ENCODE assay signal across 32 mouse cellular contexts in genomic region chr10:40530661-40531060, GRCm38 (mm10). TPM values are rescaled to one million over a fixed set of nuclear protein-coding genes. Genes with fewer than 3 reads are reported as not detected.
A peak's percentile ranks its signal among the peaks of the same experiment; 100 is the strongest.
DNase-seq lines count a peak whose midpoint lies in the region; ATAC-seq and TF ChIP-seq lines count a peak whose summit lies in the region.
"Had no signal": no experiment of that assay in that cellular context is flagged by ENCODE, and none has a peak within 500 bp of the region (broad histone marks: within the 10 kb centered on the region; RNA-seq: fewer than 3 reads in every experiment).

No protein-coding gene starts in this region.

- no peaks in the 10 kb centered on the region for H3K27me3 ChIP-seq in hindbrain, postnatal 0 days (ENCODE audit: insufficient read depth, low read length)
- H3K27me3 ChIP-seq in hindbrain, embryonic 12.5 days, result no peaks in the 10 kb centered on the region
- H3K27me3 ChIP-seq in lung, postnatal 0 days (replicated peaks; ENCODE audit: insufficient read depth, low read length), result no peaks in the 10 kb centered on the region
- H3K27me3 ChIP-seq in limb, embryonic 13.5 days, result peaks cover 26% of the 10 kb centered on the region
- H3K27me3 ChIP-seq: CH12.LX; embryonic facial prominence, embryonic 13.5 days; embryonic facial prominence, embryonic 15.5 days; Patski had no signal

- no peak for TF ChIP-seq EP300 in lung, postnatal 0 days (IDR thresholded peaks at IDR 0.05)

- no peak overlapping the region for H3K9ac ChIP-seq in hindbrain, postnatal 0 days (replicated peaks; ENCODE audit: low read length)
- H3K9ac ChIP-seq in hindbrain, embryonic 12.5 days, result no peak overlapping the region
- no peak overlapping the region for H3K9ac ChIP-seq in lung, postnatal 0 days (replicated peaks; ENCODE audit: low read depth)
- H3K9ac ChIP-seq in limb, embryonic 13.5 days, result no peak overlapping the region
- H3K9ac ChIP-seq: embryonic facial prominence, embryonic 13.5 days; embryonic facial prominence, embryonic 15.5 days; forebrain, embryonic 12.5 days had no signal

- H3K4me2 ChIP-seq in hindbrain, postnatal 0 days (ENCODE audit: low read depth, low read length), result no peak overlapping the region
- no peak overlapping the region for H3K4me2 ChIP-seq in hindbrain, embryonic 12.5 days (replicated peaks)
- no peak overlapping the region for H3K4me2 ChIP-seq in lung, postnatal 0 days (replicated peaks; ENCODE audit: low read depth, low read length)
- H3K4me2 ChIP-seq in limb, embryonic 13.5 days (replicated peaks), result no peak overlapping the region
- H3K4me2 ChIP-seq: embryonic facial prominence, embryonic 13.5 days; embryonic facial prominence, embryonic 15.5 days; forebrain, embryonic 12.5 days had no signal

- no peaks in the 10 kb centered on the region for H3K36me3 ChIP-seq in hindbrain, postnatal 0 days (ENCODE audit: insufficient read depth, low read length)
- H3K36me3 ChIP-seq in hindbrain, embryonic 12.5 days, result no peaks in the 10 kb centered on the region
- H3K36me3 ChIP-seq in lung, postnatal 0 days (ENCODE audit: insufficient read depth, low read length), result no peaks in the 10 kb centered on the region
- no peaks in the 10 kb centered on the region for H3K36me3 ChIP-seq in limb, embryonic 13.5 days
- H3K36me3 ChIP-seq: embryonic facial prominence, embryonic 13.5 days; embryonic facial prominence, embryonic 15.5 days; forebrain, embryonic 10.5 days; forebrain, embryonic 12.5 days; G1E had no signal

- H3K4me1 ChIP-seq in hindbrain, postnatal 0 days (ENCODE audit: insufficient read depth, low read length), result no peaks in the 10 kb centered on the region
- H3K4me1 ChIP-seq in hindbrain, embryonic 12.5 days, result no peaks in the 10 kb centered on the region
- H3K4me1 ChIP-seq in lung, postnatal 0 days (ENCODE audit: insufficient read depth, low read depth, low read length), result no peaks in the 10 kb centered on the region
- H3K4me1 ChIP-seq in limb, embryonic 13.5 days, result peaks cover 22% of the 10 kb centered on the region
- H3K4me1 ChIP-seq: forebrain, embryonic 12.5 days had no signal

- H3K9me3 ChIP-seq in hindbrain, postnatal 0 days (ENCODE audit: low read length), result no peaks in the 10 kb centered on the region
- peaks cover 6% of the 10 kb centered on the region; the same call in 1 of the 2 replicates for H3K9me3 ChIP-seq in hindbrain, embryonic 12.5 days (replicated peaks)
- no peaks in the 10 kb centered on the region for H3K9me3 ChIP-seq in lung, postnatal 0 days (ENCODE audit: low read length)
- H3K9me3 ChIP-seq in limb, embryonic 13.5 days, result peaks cover 10% of the 10 kb centered on the region
- H3K9me3 ChIP-seq: forebrain, embryonic 12.5 days had no signal

- no peak overlapping the region for H3K4me3 ChIP-seq in hindbrain, postnatal 0 days (ENCODE audit: low read length)
- H3K4me3 ChIP-seq in hindbrain, embryonic 12.5 days, result no peak overlapping the region
- H3K4me3 ChIP-seq in lung, postnatal 0 days (ENCODE audit: low read depth, low read length), result no peak overlapping the region
- no peak overlapping the region for H3K4me3 ChIP-seq in limb, embryonic 13.5 days
- H3K4me3 ChIP-seq: embryonic facial prominence, embryonic 13.5 days; embryonic facial prominence, embryonic 15.5 days; erythroblast, embryonic 14.5 days; forebrain, embryonic 10.5 days; forebrain, embryonic 12.5 days had no signal

- H3K27ac ChIP-seq in hindbrain, postnatal 0 days, result no peak overlapping the region
- no peak overlapping the region for H3K27ac ChIP-seq in hindbrain, embryonic 12.5 days
- no peak overlapping the region for H3K27ac ChIP-seq in lung, postnatal 0 days (ENCODE audit: low read length)
- no peak overlapping the region for H3K27ac ChIP-seq in limb, embryonic 13.5 days
- H3K27ac ChIP-seq: embryonic facial prominence, embryonic 13.5 days; embryonic facial prominence, embryonic 15.5 days; forebrain, embryonic 10.5 days; forebrain, embryonic 12.5 days had no signal

- DNase-seq in adrenal gland, postnatal 10 days, result peak; percentile 51
- DNase-seq in adrenal gland, postnatal 36 days, result no peak
- DNase-seq in hindbrain, postnatal 0 days (ENCODE audit: low spot score), result peak; percentile 33
- DNase-seq in lung, postnatal 0 days (ENCODE audit: low spot score), result peak; percentile 17
- no peak for DNase-seq in lung, postnatal 4 days
- DNase-seq in embryo, embryonic 10 days (ENCODE audit: low spot score), result no peak
- DNase-seq: adrenal gland, adult 2 months; adrenal gland, postnatal 14 days; B cell, adult 2 months; cerebellum, adult 11-12 months; cerebellum, adult 2 months; cerebellum, adult 9-10 months; cerebellum, postnatal 10 days; cerebellum, postnatal 25 days; embryo, embryonic 11 days had no signal

- WGBS in hindbrain, postnatal 0 days, result 38% methylated on average over 3 of the region's 3 CpGs
- 78% methylated on average over 3 of the region's 3 CpGs for WGBS in hindbrain, embryonic 12.5 days
- WGBS in lung, postnatal 0 days, result 26% methylated on average over 3 of the region's 3 CpGs
- WGBS in limb, embryonic 13.5 days, result 19% methylated on average over 3 of the region's 3 CpGs

- no peak for ATAC-seq in hindbrain, postnatal 0 days
- no peak for ATAC-seq in hindbrain, embryonic 12.5 days (ENCODE audit: low FRiP score)
- ATAC-seq in lung, postnatal 0 days, result no peak
- ATAC-seq in limb, embryonic 13.5 days (ENCODE audit: low FRiP score, low read depth), result peak; percentile 36; the same call in 1 of the 2 replicates
- ATAC-seq: activated CD4-positive, CD25-positive, alpha-beta regulatory T cell, adult 4 months; CD4-positive, CD25-positive, alpha-beta regulatory T cell, adult 4 months; forebrain, embryonic 14.5 days; forebrain, embryonic 16.5 days; Patski had no signal

- no peak for TF ChIP-seq CTCF in hindbrain, postnatal 0 days (IDR thresholded peaks at IDR 0.05; ENCODE audit: low read depth)
- no peak for TF ChIP-seq CTCF in lung, postnatal 0 days (IDR thresholded peaks at IDR 0.05)

RNA-seq across cellular contexts. Expression of gene Slc22a16, which starts 39.5 kb away (rescaled TPM):
- not detected for total RNA-seq in adrenal gland, postnatal 10 days (2021)
- total RNA-seq in adrenal gland, postnatal 36 days (2021), result not detected
- total RNA-seq in hindbrain, postnatal 0 days (2014; rRNA removed), result not detected in 2 replicates
- polyA plus RNA-seq in hindbrain, postnatal 0 days (2015; fragmentation: Nextera tagmentation; extraction: Ambion mirVana), result not detected in 2 replicates
- not detected in 2 replicates for polyA plus RNA-seq in hindbrain, embryonic 12.5 days (2016; fragmentation: Nextera tagmentation; extraction: Ambion mirVana)
- polyA plus RNA-seq in lung, postnatal 0 days (2015; fragmentation: Nextera tagmentation; extraction: Ambion mirVana), result not detected in 2 replicates
- polyA plus RNA-seq in limb, embryonic 13.5 days (2015; fragmentation: Nextera tagmentation; extraction: Ambion mirVana), result not detected in 2 replicates
- total RNA-seq: adrenal gland, adult 2 months; adrenal gland, postnatal 14 days; adrenal gland, postnatal 4 days; CH12.LX; G1E had no signal
- polyA plus RNA-seq: activated CD4-positive, CD25-positive, alpha-beta regulatory T cell, adult 4 months; adrenal gland, adult 2 months; CD4-positive, CD25-positive, alpha-beta regulatory T cell, adult 4 months; cerebellum, adult 2 months; cortical plate, adult 2 months; embryonic facial prominence, embryonic 11.5 days; embryonic facial prominence, embryonic 13.5 days; embryonic facial prominence, embryonic 15.5 days; erythroblast, embryonic 14.5 days; forebrain, embryonic 10.5 days; forebrain, embryonic 12.5 days; forebrain, embryonic 14.5 days; forebrain, embryonic 16.5 days; G1E; Patski had no signal

Comparison
In these comparisons a context has a peak if more than half of its experiments do, and no peak if none do; other contexts are left out.
1. DNase-seq: peak in adrenal gland, postnatal 10 days (single experiment), hindbrain, postnatal 0 days (single experiment) and lung, postnatal 0 days (single experiment); none in adrenal gland, postnatal 36 days (0 of 2), lung, postnatal 4 days (0 of 2) and embryo, embryonic 10 days (single experiment).